Mouse (Mus musculus) macrophage (primary cell): Measurements from ENCODE around the gene Ndrg3. TPM values are rescaled to one million over a fixed set of nuclear protein-coding genes. Genes with fewer than 3 reads are reported as not detected.

Experiments used
- H3K27ac ChIP-seq: fragments of 350-480 bp; formaldehyde crosslinking; 2 replicates; pipeline ENCODE4 v1.9.0; 2021
- H3K36me3 ChIP-seq: fragments of 350-480 bp; formaldehyde crosslinking; 2 replicates; pipeline ENCODE4 v1.9.0; 2021; ENCODE audit errors: inconsistent target
- H3K4me3 ChIP-seq: fragments of 350-480 bp; formaldehyde crosslinking; 2 replicates; pipeline ENCODE4 v1.9.0; 2021; ENCODE audit errors: inconsistent target
- H3K79me2 ChIP-seq: fragments of 350-480 bp; formaldehyde crosslinking; 2 replicates; pipeline ENCODE4 v1.9.0; 2021; ENCODE audit errors: inconsistent target
- WGBS: methylation state at CpG from one replicate; pipeline ENCODE4 v1.1.7; 2026; ENCODE audit warnings: inconsistent platforms; ENCODE audit not compliant: missing documents; 5-methylcytosine and 5-hydroxymethylcytosine counted together
- polyA plus RNA-seq: library from polyadenylated mRNA; stranded (reverse); fragments of 250-400 nt; gene quantifications from 3 replicates; pipeline ENCODE4 v1.2.4, GENCODE M21; 2018; ENCODE audit warnings: inconsistent platforms
- total RNA-seq, 78 experiments: library from RNA; depleted of rRNA; stranded (reverse); fragments of 250-400 nt; gene quantifications; 1 replicate in 9 of 78; 2 replicates in 24 of 78; 3 replicates in 43 of 78; 4 replicates in 2 of 78; pipeline ENCODE4 v1.2.4; 2018; ENCODE audit warnings: inconsistent platforms in 56 of 78

Ndrg3 gene
- 10 to 100 TPM in 15 of 26 experiments, 1 to 10 TPM in 10, under 1 TPM in 1; 0.99 to 31.0 (median 12.4) TPM for total RNA-seq (2018; cell fraction: chromatin; rRNA removed)
- total RNA-seq (2018; cell fraction: cytosol; rRNA removed): 10 to 100 TPM; 19.8 to 40.3 (median 23.6) TPM
- total RNA-seq (2018; cell fraction: nucleus; rRNA removed): 10 to 100 TPM in 15 of 26 experiments, 1 to 10 TPM in 11; 5.0 to 22.3 (median 11.5) TPM
- polyA plus RNA-seq: 24.2 to 37.2 TPM (median 32.1 TPM) in 3 replicates

GRCm38 (mm10) chr2:156991470-156992319, at the start of gene Ndrg3:
Gene Ndrg3, minus strand, starts transcription at chr2:156992056.
- peaks cover 7% of the 10 kb centered on the region; the same call in 1 of the 2 replicates for H3K79me2 ChIP-seq
- peak within 1 kb of the TSS; percentile 57 for H3K4me3 ChIP-seq
- no peak within 1 kb of the TSS for H3K27ac ChIP-seq
- no peaks in the 10 kb centered on the region for H3K36me3 ChIP-seq
- under 1% methylated on average over 65 of the region's 66 CpGs for WGBS

GRCm38 (mm10) chr2:157041421-157041820, 49.6 kb upstream of the Ndrg3 start:
- no peak overlapping the region for H3K27ac ChIP-seq
- no peak overlapping the region for H3K4me3 ChIP-seq
- WGBS: 73% methylated on average over 7 of the region's 7 CpGs
- H3K79me2 ChIP-seq: peaks cover 36% of the 10 kb centered on the region; the same call in 1 of the 2 replicates
- peaks cover 44% of the 10 kb centered on the region; the same call in 1 of the 2 replicates for H3K36me3 ChIP-seq

GRCm38 (mm10) chr2:157040649-157041046, 48.8 kb upstream of the Ndrg3 start:
- Histone ChIP-seq H3K27ac (no peak overlapping the region), H3K79me2 (peaks cover 28% of the 10 kb centered on the region; the same call in 1 of the 2 replicates), H3K4me3 (no peak overlapping the region), H3K36me3 (peaks cover 38% of the 10 kb centered on the region; the same call in 1 of the 2 replicates)
- WGBS: 91% methylated on average over 16 of the region's 17 CpGs

- H3K79me2 ChIP-seq: peaks cover 22% of the 10 kb centered on the region; the same call in 1 of the 2 replicates
- no peak overlapping the region for H3K27ac ChIP-seq
- H3K36me3 ChIP-seq: peaks cover 36% of the 10 kb centered on the region; the same call in 1 of the 2 replicates
- WGBS: 91% methylated on average over 26 of the region's 50 CpGs
- H3K4me3 ChIP-seq: no peak overlapping the region
Observed at GRCm38 (mm10) chr2:157039900-157040648, 48.2 kb upstream of the Ndrg3 start.

GRCm38 (mm10) chr2:157037303-157037702, 45.4 kb upstream of the Ndrg3 start:
- 36% methylated on average over 9 of the region's 9 CpGs for WGBS
- Histone ChIP-seq H3K79me2 (peaks cover 5% of the 10 kb centered on the region; the same call in 1 of the 2 replicates), H3K4me3 (no peak overlapping the region), H3K36me3 (peaks cover 40% of the 10 kb centered on the region; the same call in 1 of the 2 replicates), H3K27ac (no peak overlapping the region)

GRCm38 (mm10) chr2:157036400-157036799, 44.5 kb upstream of the Ndrg3 start:
- peaks cover 35% of the 10 kb centered on the region; the same call in 1 of the 2 replicates for H3K36me3 ChIP-seq
- WGBS: 94% methylated on average over 8 of the region's 8 CpGs

GRCm38 (mm10) chr2:157035371-157035770, 43.5 kb upstream of the Ndrg3 start:
- Histone ChIP-seq H3K27ac (no peak overlapping the region), H3K4me3 (no peak overlapping the region), H3K79me2 (peaks cover 4% of the 10 kb centered on the region; the same call in 1 of the 2 replicates), H3K36me3 (peaks cover 29% of the 10 kb centered on the region; the same call in 1 of the 2 replicates)
- WGBS: 98% methylated on average over 5 of the region's 7 CpGs

More at GRCm38 (mm10) chr2:157036400-157036799, 44.5 kb upstream of the Ndrg3 start:
- no peak overlapping the region for H3K27ac ChIP-seq
- H3K4me3 ChIP-seq: no peak overlapping the region
- peaks cover 4% of the 10 kb centered on the region; the same call in 1 of the 2 replicates for H3K79me2 ChIP-seq

GRCm38 (mm10) chr2:157030804-157031203, 38.9 kb upstream of the Ndrg3 start:
- Histone ChIP-seq H3K27ac (no peak overlapping the region), H3K79me2 (no peaks in the 10 kb centered on the region), H3K4me3 (no peak overlapping the region), H3K36me3 (peaks cover 63% of the 10 kb centered on the region)
- WGBS: 44% methylated on average over 9 of the region's 9 CpGs

GRCm38 (mm10) chr2:157028261-157028660, 36.4 kb upstream of the Ndrg3 start:
- Histone ChIP-seq H3K27ac (no peak overlapping the region), H3K4me3 (no peak overlapping the region), H3K79me2 (no peaks in the 10 kb centered on the region), H3K36me3 (peaks cover 79% of the 10 kb centered on the region)
- WGBS: 96% methylated on average over 4 of the region's 4 CpGs

GRCm38 (mm10) chr2:157027106-157028008, 35.5 kb upstream of the Ndrg3 start:
- 64% methylated on average over 21 of the region's 21 CpGs for WGBS
- H3K4me3 ChIP-seq: no peak overlapping the region
- H3K27ac ChIP-seq: no peak overlapping the region
- H3K79me2 ChIP-seq: no peaks in the 10 kb centered on the region
- H3K36me3 ChIP-seq: peaks cover 82% of the 10 kb centered on the region

- H3K36me3 ChIP-seq: peaks cover 90% of the 10 kb centered on the region
- no peak overlapping the region for H3K27ac ChIP-seq
- H3K4me3 ChIP-seq: no peak overlapping the region
- no peaks in the 10 kb centered on the region for H3K79me2 ChIP-seq
- 99% methylated on average over 14 of the region's 16 CpGs for WGBS
Observed at GRCm38 (mm10) chr2:157021156-157021555, 29.3 kb upstream of the Ndrg3 start.

- H3K36me3 ChIP-seq: peaks cover 71% of the 10 kb centered on the region
- H3K4me3 ChIP-seq: no peak overlapping the region
- H3K79me2 ChIP-seq: no peaks in the 10 kb centered on the region
- WGBS: 95% methylated on average over 3 of the region's 4 CpGs
- H3K27ac ChIP-seq: no peak overlapping the region
Observed at GRCm38 (mm10) chr2:157019228-157019627, 27.4 kb upstream of the Ndrg3 start.

- H3K79me2 ChIP-seq: no peaks in the 10 kb centered on the region
- no peak overlapping the region for H3K4me3 ChIP-seq
- no peak overlapping the region for H3K27ac ChIP-seq
- peaks cover 46% of the 10 kb centered on the region for H3K36me3 ChIP-seq
- WGBS: 92% methylated on average over 18 of the region's 18 CpGs
Observed at GRCm38 (mm10) chr2:157016529-157017270, 24.8 kb upstream of the Ndrg3 start.
